Mouse (Mus musculus) heart, postnatal 0 days (tissue): ENCODE measurements at regions not wholly inside any gene's neighbourhood (a gene's known extent, or its start where the extent isn't known, plus 50 kb on each side); places are given as distances from the start of the nearest gene placed in this dataset.

Experiments used
- ATAC-seq: fragments of 200-750 bp; cut with Nextera tagmentation; 2 replicates; pipeline ENCODE4 v1.8.0; 2017; ENCODE audit warnings: low read depth, moderate number of reproducible peaks, moderate library complexity; ENCODE audit not compliant: insufficient read depth
- DNase-seq: peaks from one replicate; pipeline ENCODE4 v3.0.0-alpha.2; 2016; ENCODE audit warnings: low spot score
- H3K27ac ChIP-seq: fragments of 300-500 bp; sonication (generic); 2 replicates; pipeline ENCODE4 v1.5.1; 2014; ENCODE audit warnings: low read depth, mild to moderate bottlenecking
- H3K27me3 ChIP-seq: fragments of 300-500 bp; sonication (generic); 2 replicates; pipeline ENCODE4 v1.6.1; 2014; ENCODE audit warnings: low read length, mixed read lengths; ENCODE audit not compliant: control insufficient read depth, insufficient read depth
- H3K36me3 ChIP-seq: fragments of 300-500 bp; sonication (generic); replicated peaks from 2 replicates; pipeline ENCODE4 v1.6.1; 2014; ENCODE audit warnings: low read length, mixed read lengths; ENCODE audit not compliant: control insufficient read depth, insufficient read depth
- H3K4me1 ChIP-seq: fragments of 300-500 bp; sonication (generic); 2 replicates; pipeline ENCODE4 v1.6.1; 2014; ENCODE audit warnings: antibody characterized with exemption; ENCODE audit not compliant: control insufficient read depth, insufficient read depth
- H3K4me2 ChIP-seq: fragments of 300-500 bp; sonication (generic); 2 replicates; pipeline ENCODE4 v1.6.1; 2014; ENCODE audit warnings: low read depth, mild to moderate bottlenecking, low read length, moderate library complexity
- H3K4me3 ChIP-seq: fragments of 300-500 bp; sonication (generic); 2 replicates; pipeline ENCODE4 v1.5.1; 2014; ENCODE audit warnings: low read depth, low read length
- H3K9ac ChIP-seq: fragments of 300-500 bp; sonication (generic); replicated peaks from 2 replicates; pipeline ENCODE4 v1.6.1; 2014; ENCODE audit warnings: low read depth, low read length, mixed read lengths
- H3K9me3 ChIP-seq: fragments of 300-500 bp; sonication (generic); replicated peaks from 2 replicates; pipeline ENCODE4 v1.6.1; 2016; ENCODE audit warnings: low read length; ENCODE audit not compliant: control insufficient read depth
- CTCF ChIP-seq: IDR thresholded peaks from 2 replicates; pipeline ENCODE4 v1.5.1; 2016; ENCODE audit warnings: antibody characterized with exemption, control low read depth, low read depth
- EP300 ChIP-seq: IDR thresholded peaks from 2 replicates; pipeline ENCODE4 v1.6.1; 2016; ENCODE audit warnings: antibody characterized with exemption, low read depth
- WGBS: fragments of 180-500 bp; shearing (Covaris S2); extraction: QIAGEN DNeasy Blood & Tissue Kit; methylation state at CpG from one replicate; pipeline ENCODE4 v1.1.7; 2014; 5-methylcytosine and 5-hydroxymethylcytosine counted together

- no peak for DNase-seq
- Histone ChIP-seq H3K27me3 (no peaks in the 10 kb centered on the region), H3K4me2 (peak overlapping the region; percentile 43), H3K27ac (no peak overlapping the region), H3K9me3 (no peaks in the 10 kb centered on the region), H3K9ac (no peak overlapping the region), H3K36me3 (no peaks in the 10 kb centered on the region), H3K4me1 (peaks cover 5% of the 10 kb centered on the region; the same call in 1 of the 2 replicates), H3K4me3 (0 out of 2 replicates have a peak overlapping the region, but pooled peaks have one; percentile 9)
- WGBS: 23% methylated on average over 11 of the region's 11 CpGs
- TF ChIP-seq CTCF (no peak), EP300 (no peak)
- ATAC-seq: no peak
Measured at GRCm38 (mm10) chr6:51144762-51145161, 287.7 kb upstream of the Nfe2l3 start.

- ATAC-seq (no peak), DNase-seq (no peak)
- TF ChIP-seq CTCF (no peak), EP300 (no peak)
- H3K27ac ChIP-seq: no peak overlapping the region
- H3K4me1 ChIP-seq: peaks cover 5% of the 10 kb centered on the region; the same call in 1 of the 2 replicates
- no peaks in the 10 kb centered on the region for H3K36me3 ChIP-seq
- no peak overlapping the region for H3K9ac ChIP-seq
- 88% methylated on average over 4 of the region's 4 CpGs for WGBS
- no peaks in the 10 kb centered on the region for H3K9me3 ChIP-seq
- H3K4me2 ChIP-seq: no peak overlapping the region
- H3K4me3 ChIP-seq: no peak overlapping the region
- H3K27me3 ChIP-seq: no peaks in the 10 kb centered on the region
Measured at GRCm38 (mm10) chr6:51145863-51146262, 286.6 kb upstream of the Nfe2l3 start.

- TF ChIP-seq CTCF (no peak), EP300 (no peak)
- Histone ChIP-seq H3K27ac (no peak overlapping the region), H3K27me3 (no peaks in the 10 kb centered on the region), H3K9me3 (no peaks in the 10 kb centered on the region), H3K4me3 (no peak overlapping the region), H3K4me2 (no peak overlapping the region), H3K9ac (no peak overlapping the region), H3K4me1 (peaks cover 5% of the 10 kb centered on the region; the same call in 1 of the 2 replicates), H3K36me3 (no peaks in the 10 kb centered on the region)
- DNase-seq (no peak), ATAC-seq (no peak)
- 86% methylated on average over 9 of the region's 9 CpGs for WGBS
Measured at GRCm38 (mm10) chr6:51148821-51149220, 283.6 kb upstream of the Nfe2l3 start.

GRCm38 (mm10) chr6:51150066-51150465, 282.4 kb upstream of the Nfe2l3 start:
- DNase-seq (no peak), ATAC-seq (no peak)
- no peaks in the 10 kb centered on the region for H3K9me3 ChIP-seq
- H3K36me3 ChIP-seq: no peaks in the 10 kb centered on the region
- no peaks in the 10 kb centered on the region for H3K27me3 ChIP-seq
- no peak overlapping the region for H3K4me2 ChIP-seq
- H3K9ac ChIP-seq: no peak overlapping the region
- WGBS: 72% methylated on average over 2 of the region's 2 CpGs
- no peak overlapping the region for H3K4me3 ChIP-seq
- no peak overlapping the region for H3K27ac ChIP-seq
- TF ChIP-seq EP300 (no peak), CTCF (no peak)
- peaks cover 2% of the 10 kb centered on the region; the same call in 1 of the 2 replicates for H3K4me1 ChIP-seq

- Histone ChIP-seq H3K4me2 (no peak overlapping the region), H3K4me1 (no peaks in the 10 kb centered on the region), H3K27me3 (no peaks in the 10 kb centered on the region), H3K9me3 (no peaks in the 10 kb centered on the region), H3K27ac (no peak overlapping the region), H3K4me3 (no peak overlapping the region), H3K36me3 (no peaks in the 10 kb centered on the region), H3K9ac (no peak overlapping the region)
- WGBS: 82% methylated on average over 7 of the region's 7 CpGs
- ATAC-seq: no peak
- no peak for DNase-seq
- TF ChIP-seq EP300 (no peak), CTCF (no peak)
Measured at GRCm38 (mm10) chr6:51150486-51150885, 282.0 kb upstream of the Nfe2l3 start.

- Histone ChIP-seq H3K4me2 (no peak overlapping the region), H3K4me3 (no peak overlapping the region), H3K4me1 (no peaks in the 10 kb centered on the region), H3K36me3 (no peaks in the 10 kb centered on the region), H3K27ac (no peak overlapping the region), H3K9me3 (no peaks in the 10 kb centered on the region), H3K27me3 (no peaks in the 10 kb centered on the region), H3K9ac (no peak overlapping the region)
- no peak for TF ChIP-seq EP300
- TF ChIP-seq CTCF: no peak
- 86% methylated on average over 2 of the region's 2 CpGs for WGBS
- no peak for ATAC-seq
- DNase-seq: no peak
Measured at GRCm38 (mm10) chr6:51150916-51151315, 281.6 kb upstream of the Nfe2l3 start.
